Mouse (Mus musculus): ENCODE data around the gene Mad2l1bp. TPM values are rescaled to one million over a fixed set of nuclear protein-coding genes. Genes with fewer than 3 reads are reported as not detected.

The Mad2l1bp gene
- polyA plus RNA-seq, 1 experiment from 2014 or later: 28.1 TPM

DNA sequence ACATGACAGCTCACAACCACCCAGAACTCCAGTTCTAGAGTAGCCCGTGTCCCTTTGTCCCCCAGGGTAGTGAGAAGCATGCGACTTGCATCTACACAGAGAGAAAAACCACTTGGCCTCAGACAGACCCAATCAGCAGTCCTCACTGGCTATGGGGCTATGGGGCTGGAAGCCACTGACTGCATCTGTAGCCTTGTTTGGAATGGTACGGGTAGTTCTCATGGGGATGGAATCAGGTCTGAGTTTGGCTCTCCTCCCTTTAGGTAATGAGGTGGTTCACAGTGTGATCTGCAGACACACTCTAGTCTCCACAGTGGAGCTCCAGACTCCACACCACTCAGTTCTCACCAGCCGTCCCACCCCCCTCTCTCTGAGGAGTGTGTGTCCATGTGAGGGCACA, 30.1 kb downstream of the Mad2l1bp start:
- no peak for DNase-seq (ENCODE audit: low spot score)
- no peak overlapping the region for H3K27ac ChIP-seq (replicated peaks; ENCODE audit: low read depth, low read length)
- no peaks in the 10 kb centered on the region for H3K9me3 ChIP-seq (ENCODE audit: control insufficient read depth, low read length)
- H3K9ac ChIP-seq (ENCODE audit: low read depth, low read length): no peak overlapping the region
- H3K4me2 ChIP-seq (ENCODE audit: low read depth, low read length): no peak overlapping the region
- WGBS: 92% methylated on average over 4 of the region's 4 CpGs
- no peak for ATAC-seq (ENCODE audit: low read depth)
- H3K4me3 ChIP-seq (ENCODE audit: low read depth, low read length): no peak overlapping the region
- 0 out of 2 replicates have a peak, but pooled peaks cover 2% of the 10 kb centered on the region for H3K4me1 ChIP-seq (ENCODE audit: control insufficient read depth, insufficient read depth, low read length)
- H3K36me3 ChIP-seq (ENCODE audit: control insufficient read depth, insufficient read depth, low read length): peaks cover 79% of the 10 kb centered on the region
- H3K27me3 ChIP-seq (replicated peaks; ENCODE audit: control insufficient read depth, insufficient read depth, low read length): no peaks in the 10 kb centered on the region

DNA sequence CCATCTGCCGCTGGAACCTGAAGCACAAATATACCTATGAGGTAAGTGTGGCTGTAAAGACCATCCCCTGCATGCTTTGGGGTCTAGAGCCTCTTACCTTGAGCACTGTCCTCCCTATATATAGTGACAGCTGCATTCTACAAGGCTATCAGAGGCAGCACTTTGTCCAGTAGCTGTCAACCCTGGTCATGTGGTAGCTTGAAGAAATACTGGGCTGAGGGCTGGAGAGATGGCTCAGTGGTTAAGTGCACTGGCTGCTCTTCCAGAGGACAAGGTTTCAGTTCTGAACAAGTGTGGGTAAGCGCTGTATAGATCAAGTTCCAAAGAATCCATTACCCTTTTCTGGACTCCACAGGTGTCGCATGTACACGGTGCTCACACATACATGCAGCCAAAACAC, 30.6 kb downstream of the Mad2l1bp start:
- no peak for DNase-seq (ENCODE audit: low spot score)
- peaks cover 79% of the 10 kb centered on the region for H3K36me3 ChIP-seq (ENCODE audit: control insufficient read depth, insufficient read depth, low read length)
- no peak for ATAC-seq (ENCODE audit: low read depth)
- H3K9ac ChIP-seq (ENCODE audit: low read depth, low read length): no peak overlapping the region
- no peak overlapping the region for H3K27ac ChIP-seq (replicated peaks; ENCODE audit: low read depth, low read length)
- no peaks in the 10 kb centered on the region for H3K27me3 ChIP-seq (replicated peaks; ENCODE audit: control insufficient read depth, insufficient read depth, low read length)
- H3K4me3 ChIP-seq (ENCODE audit: low read depth, low read length): no peak overlapping the region
- WGBS: 96% methylated on average over 4 of the region's 4 CpGs
- 0 out of 2 replicates have a peak, but pooled peaks cover 5% of the 10 kb centered on the region for H3K4me1 ChIP-seq (ENCODE audit: control insufficient read depth, insufficient read depth, low read length)
- no peak overlapping the region for H3K4me2 ChIP-seq (ENCODE audit: low read depth, low read length)
- H3K9me3 ChIP-seq (ENCODE audit: control insufficient read depth, low read length): no peaks in the 10 kb centered on the region

DNA sequence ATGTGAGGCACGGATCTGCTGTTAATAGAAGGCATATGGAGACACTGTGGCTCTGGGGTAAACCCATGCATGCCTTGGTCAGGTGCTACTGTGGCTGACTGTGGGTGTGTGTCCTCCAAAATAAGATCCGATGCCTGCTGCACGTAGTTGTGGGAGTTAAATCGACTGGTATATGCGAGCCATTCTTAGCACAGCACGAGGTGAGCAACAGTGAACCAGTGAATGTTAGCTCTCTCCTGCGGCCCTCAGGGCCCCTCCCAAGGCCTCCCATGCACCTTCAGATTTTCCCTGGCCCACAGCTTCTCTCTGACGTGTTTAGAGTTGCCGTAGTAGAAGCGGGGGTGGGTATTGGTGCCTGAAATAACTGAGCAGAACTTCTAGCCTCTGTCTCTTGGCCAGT, 33.7 kb downstream of the Mad2l1bp start:
- Histone ChIP-seq H3K27me3 (replicated peaks; ENCODE audit: control insufficient read depth, insufficient read depth, low read length) (no peaks in the 10 kb centered on the region), H3K9ac (ENCODE audit: low read depth, low read length) (no peak overlapping the region), H3K4me3 (ENCODE audit: low read depth, low read length) (no peak overlapping the region), H3K9me3 (ENCODE audit: control insufficient read depth, low read length) (no peaks in the 10 kb centered on the region), H3K4me2 (ENCODE audit: low read depth, low read length) (no peak overlapping the region), H3K27ac (replicated peaks; ENCODE audit: low read depth, low read length) (no peak overlapping the region), H3K36me3 (ENCODE audit: control insufficient read depth, insufficient read depth, low read length) (peaks cover 49% of the 10 kb centered on the region), H3K4me1 (ENCODE audit: control insufficient read depth, insufficient read depth, low read length) (peaks cover 19% of the 10 kb centered on the region; the same call in 1 of the 2 replicates)
- ATAC-seq (ENCODE audit: low read depth) (no peak), DNase-seq (ENCODE audit: low spot score) (no peak)
- 85% methylated on average over 10 of the region's 10 CpGs for WGBS

DNA sequence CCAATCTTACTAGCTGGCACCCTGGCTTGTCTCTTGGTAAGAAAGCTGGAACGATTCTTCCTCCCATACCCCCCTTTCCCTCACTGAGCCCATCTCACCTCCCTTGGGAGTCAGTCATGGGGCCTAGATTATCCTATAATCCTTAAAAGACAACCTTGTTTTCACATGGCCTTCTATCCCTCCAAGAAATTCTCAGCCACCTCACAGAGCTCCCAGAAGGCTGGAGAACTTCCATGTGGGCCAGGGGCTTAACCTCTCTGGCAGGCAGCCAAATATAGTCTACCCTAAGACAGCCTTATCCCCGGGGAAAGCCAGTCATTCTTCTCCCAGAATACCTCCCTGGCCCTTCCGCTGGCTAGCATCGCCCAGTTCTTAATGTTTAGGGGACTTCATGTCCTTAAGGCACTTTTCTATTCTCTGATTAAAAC, 34.9 kb downstream of the Mad2l1bp start:
- H3K27me3 ChIP-seq (replicated peaks; ENCODE audit: control insufficient read depth, insufficient read depth, low read length): no peaks in the 10 kb centered on the region
- WGBS: 79% methylated on average over 4 of the region's 4 CpGs
- no peak overlapping the region for H3K4me2 ChIP-seq (ENCODE audit: low read depth, low read length)
- H3K9me3 ChIP-seq (ENCODE audit: control insufficient read depth, low read length): no peaks in the 10 kb centered on the region
- H3K4me3 ChIP-seq (ENCODE audit: low read depth, low read length): no peak overlapping the region
- H3K27ac ChIP-seq (replicated peaks; ENCODE audit: low read depth, low read length): no peak overlapping the region
- H3K36me3 ChIP-seq (ENCODE audit: control insufficient read depth, insufficient read depth, low read length): peaks cover 39% of the 10 kb centered on the region
- no peak overlapping the region for H3K9ac ChIP-seq (ENCODE audit: low read depth, low read length)
- H3K4me1 ChIP-seq (ENCODE audit: control insufficient read depth, insufficient read depth, low read length): peaks cover 19% of the 10 kb centered on the region; the same call in 1 of the 2 replicates
- ATAC-seq (ENCODE audit: low read depth): no peak
- peak; percentile 19 for DNase-seq (ENCODE audit: low spot score)

DNA sequence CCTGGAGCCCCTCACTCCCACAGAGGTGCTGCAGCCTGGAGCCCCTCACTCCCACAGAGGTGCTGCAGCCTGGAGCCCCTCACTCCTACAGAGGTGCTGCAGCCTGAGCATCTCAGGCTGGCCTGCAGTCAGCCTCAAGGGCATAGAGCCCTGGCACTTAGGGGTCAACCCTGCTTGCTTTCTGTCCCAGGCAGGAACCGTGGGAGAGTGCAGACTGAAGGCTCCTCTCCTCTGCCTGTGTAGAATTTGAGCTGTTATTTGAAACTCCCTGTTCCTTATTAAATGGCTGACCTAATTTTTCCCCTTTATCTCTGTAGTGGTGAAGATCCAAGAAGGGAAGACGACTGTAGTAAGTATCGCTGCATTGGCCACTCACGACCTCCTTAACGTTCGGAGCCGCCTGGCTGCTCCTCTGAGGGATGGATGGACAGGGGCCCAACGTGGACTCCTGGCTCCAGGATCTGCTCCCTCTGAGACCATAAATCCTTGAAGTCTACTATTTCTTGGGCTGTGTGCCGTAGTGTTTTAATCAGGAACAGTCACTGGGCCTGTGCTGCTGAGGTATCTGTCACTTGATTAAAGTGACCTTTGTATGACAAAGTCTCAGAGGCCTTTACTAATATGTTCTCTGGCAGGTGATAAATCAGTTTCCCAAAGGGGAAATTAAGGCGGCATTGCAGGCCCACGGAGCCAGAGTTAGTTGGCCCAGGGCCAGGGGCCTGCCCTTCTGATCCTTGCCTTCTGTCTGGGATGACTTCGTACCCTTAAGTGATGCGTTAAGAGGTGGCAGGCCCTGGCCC, 35.5 kb downstream of the Mad2l1bp start:
- no peak for ATAC-seq (ENCODE audit: low read depth)
- H3K4me1 ChIP-seq (ENCODE audit: control insufficient read depth, insufficient read depth, low read length): peaks cover 19% of the 10 kb centered on the region; the same call in 1 of the 2 replicates
- WGBS: 69% methylated on average over 13 of the region's 13 CpGs

DNA sequence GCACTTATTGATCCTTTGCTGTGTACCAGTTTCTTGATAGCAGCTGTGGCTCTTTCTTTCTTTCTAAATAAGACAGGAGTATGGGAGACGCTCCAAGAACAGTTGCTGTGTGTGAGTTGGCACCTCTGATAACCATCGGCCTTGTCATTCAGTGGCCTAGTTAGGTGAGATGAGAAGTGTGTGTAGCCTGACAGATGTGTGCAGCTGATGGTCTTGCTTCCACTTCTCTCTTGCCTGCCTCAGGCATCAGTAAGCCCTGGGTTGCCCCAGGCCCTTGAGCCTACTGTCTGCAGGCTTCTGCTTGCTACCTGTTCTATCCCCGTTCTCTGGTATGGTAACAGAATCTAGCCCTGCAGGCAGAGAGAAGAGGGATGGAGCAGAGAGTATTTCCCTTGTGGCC, 36.5 kb downstream of the Mad2l1bp start:
- Histone ChIP-seq H3K4me3 (ENCODE audit: low read depth, low read length) (no peak overlapping the region), H3K27ac (replicated peaks; ENCODE audit: low read depth, low read length) (peak overlapping the region; percentile 61), H3K4me1 (ENCODE audit: control insufficient read depth, insufficient read depth, low read length) (peaks cover 21% of the 10 kb centered on the region; the same call in 1 of the 2 replicates), H3K27me3 (replicated peaks; ENCODE audit: control insufficient read depth, insufficient read depth, low read length) (no peaks in the 10 kb centered on the region), H3K36me3 (ENCODE audit: control insufficient read depth, insufficient read depth, low read length) (peaks cover 27% of the 10 kb centered on the region), H3K4me2 (ENCODE audit: low read depth, low read length) (no peak overlapping the region), H3K9ac (ENCODE audit: low read depth, low read length) (no peak overlapping the region), H3K9me3 (ENCODE audit: control insufficient read depth, low read length) (no peaks in the 10 kb centered on the region)
- DNase-seq (ENCODE audit: low spot score): no peak
- no peak for ATAC-seq (ENCODE audit: low read depth)
- WGBS: 72% methylated on average over 3 of the region's 3 CpGs

More for the DNA sequence above, 35.5 kb downstream of the Mad2l1bp start:
- no peak for DNase-seq (ENCODE audit: low spot score)
- H3K4me2 ChIP-seq (ENCODE audit: low read depth, low read length): no peak overlapping the region
- peaks cover 36% of the 10 kb centered on the region for H3K36me3 ChIP-seq (ENCODE audit: control insufficient read depth, insufficient read depth, low read length)
- H3K4me3 ChIP-seq (ENCODE audit: low read depth, low read length): no peak overlapping the region
- H3K9ac ChIP-seq (ENCODE audit: low read depth, low read length): no peak overlapping the region
- H3K27ac ChIP-seq (replicated peaks; ENCODE audit: low read depth, low read length): no peak overlapping the region
- H3K27me3 ChIP-seq (replicated peaks; ENCODE audit: control insufficient read depth, insufficient read depth, low read length): no peaks in the 10 kb centered on the region
- no peaks in the 10 kb centered on the region for H3K9me3 ChIP-seq (ENCODE audit: control insufficient read depth, low read length)

DNA sequence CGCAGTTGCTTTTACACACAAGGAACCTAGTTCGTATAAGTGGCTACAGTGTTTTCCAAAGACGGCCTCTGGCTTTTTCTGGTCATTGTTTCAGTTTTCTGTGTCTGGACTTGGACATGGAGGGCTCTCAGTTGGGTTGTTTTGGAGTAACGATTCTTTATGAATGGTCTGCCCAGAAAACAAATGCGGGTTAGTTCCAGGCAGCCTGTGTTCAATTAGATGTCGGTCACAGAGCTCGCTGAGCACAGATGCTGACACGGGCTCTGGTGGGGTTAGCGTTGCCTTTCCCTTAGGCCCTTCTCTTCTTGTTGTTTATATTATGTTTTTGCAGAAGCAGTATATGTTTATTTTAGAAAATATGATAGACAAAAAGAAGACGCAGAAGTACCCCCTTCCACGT, 37.2 kb downstream of the Mad2l1bp start:
- Histone ChIP-seq H3K9me3 (ENCODE audit: control insufficient read depth, low read length) (no peaks in the 10 kb centered on the region), H3K4me1 (ENCODE audit: control insufficient read depth, insufficient read depth, low read length) (peaks cover 27% of the 10 kb centered on the region), H3K36me3 (ENCODE audit: control insufficient read depth, insufficient read depth, low read length) (peaks cover 26% of the 10 kb centered on the region), H3K9ac (ENCODE audit: low read depth, low read length) (no peak overlapping the region), H3K4me3 (ENCODE audit: low read depth, low read length) (no peak overlapping the region), H3K27me3 (replicated peaks; ENCODE audit: control insufficient read depth, insufficient read depth, low read length) (no peaks in the 10 kb centered on the region), H3K27ac (replicated peaks; ENCODE audit: low read depth, low read length) (peak overlapping the region; percentile 61), H3K4me2 (ENCODE audit: low read depth, low read length) (no peak overlapping the region)
- ATAC-seq (ENCODE audit: low read depth) (peak; percentile 58), DNase-seq (ENCODE audit: low spot score) (peak; percentile 48)
- 47% methylated on average over 11 of the region's 11 CpGs for WGBS

DNA sequence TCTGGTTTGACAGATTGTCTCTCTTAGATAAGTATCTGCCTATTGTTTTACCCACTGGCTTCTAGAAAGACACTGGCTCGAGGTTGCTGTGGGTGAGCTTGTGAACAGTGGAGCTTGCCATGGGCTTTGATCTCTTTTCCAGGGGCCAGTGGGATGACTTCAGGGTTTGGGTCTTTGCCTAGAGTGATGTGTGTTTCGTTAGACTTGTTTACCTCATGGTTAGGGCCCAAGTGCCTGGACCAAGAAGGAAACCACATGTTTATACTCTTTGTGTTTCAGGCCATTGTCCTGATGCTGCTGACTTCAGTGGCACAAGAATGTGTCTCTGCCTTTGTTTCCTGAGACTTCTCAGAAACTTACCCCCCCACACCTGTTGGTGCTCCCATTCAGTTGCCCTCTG, 37.9 kb downstream of the Mad2l1bp start:
- Histone ChIP-seq H3K4me2 (ENCODE audit: low read depth, low read length) (no peak overlapping the region), H3K27ac (replicated peaks; ENCODE audit: low read depth, low read length) (peak overlapping the region; percentile 61), H3K9me3 (ENCODE audit: control insufficient read depth, low read length) (no peaks in the 10 kb centered on the region), H3K36me3 (ENCODE audit: control insufficient read depth, insufficient read depth, low read length) (peaks cover 26% of the 10 kb centered on the region), H3K27me3 (replicated peaks; ENCODE audit: control insufficient read depth, insufficient read depth, low read length) (no peaks in the 10 kb centered on the region), H3K9ac (ENCODE audit: low read depth, low read length) (no peak overlapping the region; the same call in 1 of the 2 replicates), H3K4me3 (ENCODE audit: low read depth, low read length) (no peak overlapping the region), H3K4me1 (ENCODE audit: control insufficient read depth, insufficient read depth, low read length) (peaks cover 27% of the 10 kb centered on the region)
- DNase-seq (ENCODE audit: low spot score): no peak
- WGBS: 35% methylated on average over 2 of the region's 2 CpGs
- ATAC-seq (ENCODE audit: low read depth): no peak
